Mouse (Mus musculus) embryo, embryonic 10.5 days (tissue): ENCODE measurements around the gene Tnfsf8.
A peak's percentile ranks its signal among the peaks of the same experiment; 100 is the strongest.

Experiments used
- DNase-seq: peaks from one replicate; pipeline ENCODE4 v3.0.0-alpha.2; 2015; ENCODE audit warnings: low spot score

The Tnfsf8 gene

DNA sequence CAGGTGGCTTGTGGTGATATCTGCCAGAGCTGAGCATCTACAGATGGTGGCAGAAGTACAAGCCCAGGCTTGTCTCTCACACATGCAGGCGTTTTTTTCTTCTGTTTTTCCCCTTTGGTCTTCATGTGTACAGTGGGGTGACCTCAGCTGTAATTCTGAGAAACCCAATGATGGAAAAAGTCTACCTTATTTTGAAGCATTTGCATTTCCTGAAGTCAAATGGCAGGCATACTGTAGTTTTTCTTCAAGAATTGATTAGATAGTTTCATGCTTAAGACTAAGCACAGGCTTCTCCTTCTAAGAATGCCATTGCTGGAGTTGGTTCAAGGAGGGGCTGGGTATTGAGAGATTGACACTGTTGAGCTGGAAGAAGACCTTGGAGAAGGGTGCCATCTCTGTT lies 18.9 kb downstream of the Tnfsf8 start:
- no peak for DNase-seq

- peak; percentile 53 for DNase-seq
Observed at GRCm38 (mm10) chr4:63840457-63840856, 20.7 kb downstream of the Tnfsf8 start.

DNA sequence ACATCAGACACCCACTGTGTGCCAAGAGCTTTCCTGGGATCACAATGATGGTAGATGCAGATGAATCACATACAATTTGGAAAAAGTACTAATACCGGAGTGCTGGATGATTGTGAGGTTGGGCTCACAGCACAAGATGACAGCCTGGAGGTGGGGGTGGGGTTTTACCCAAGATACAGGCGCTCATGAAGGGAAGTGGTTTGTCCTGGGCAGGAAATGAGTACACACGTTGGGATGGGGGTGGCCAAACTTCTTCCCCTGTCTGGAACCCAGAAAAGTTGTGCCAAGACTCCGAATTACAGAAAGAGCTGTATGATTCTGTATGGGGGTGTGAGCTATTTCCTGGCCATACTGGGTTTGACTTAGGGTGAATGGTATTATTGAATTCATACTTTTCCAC lies 38.0 kb downstream of the Tnfsf8 start:
- no peak for DNase-seq

- DNase-seq = no peak
Observed at GRCm38 (mm10) chr4:63817505-63817904, 43.6 kb downstream of the Tnfsf8 start.

DNA sequence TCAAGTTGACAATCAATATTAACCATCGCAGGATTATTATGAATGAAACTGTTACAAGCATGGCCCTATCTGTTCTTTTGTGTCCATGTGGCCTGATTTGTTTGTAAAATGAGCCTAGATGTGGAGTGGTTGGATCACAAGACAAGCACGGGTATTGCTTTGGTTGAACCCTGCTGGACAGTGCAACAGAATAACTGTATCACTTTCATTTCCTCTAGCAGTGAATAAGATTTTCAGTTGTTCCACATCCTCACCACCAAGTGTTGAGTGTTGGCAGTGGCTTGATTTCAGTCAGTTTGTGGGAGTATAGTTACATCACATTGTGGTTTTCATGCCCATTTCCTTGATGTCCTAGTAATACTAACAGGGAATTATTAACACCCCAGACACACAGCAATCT lies 45.5 kb downstream of the Tnfsf8 start:
- DNase-seq = no peak

- DNase-seq = no peak
Observed at GRCm38 (mm10) chr4:63798083-63798482, 63.1 kb downstream of the Tnfsf8 start.

GRCm38 (mm10) chr4:63796527-63796926 lies 64.6 kb downstream of the Tnfsf8 start:
- no peak for DNase-seq

- no peak for DNase-seq
Observed at GRCm38 (mm10) chr4:63792328-63792727, 68.8 kb downstream of the Tnfsf8 start.

- DNase-seq = no peak
Observed at GRCm38 (mm10) chr4:63785466-63785865, 75.7 kb downstream of the Tnfsf8 start.

- DNase-seq = no peak
Observed at GRCm38 (mm10) chr4:63783826-63784225, 77.3 kb downstream of the Tnfsf8 start.

DNA sequence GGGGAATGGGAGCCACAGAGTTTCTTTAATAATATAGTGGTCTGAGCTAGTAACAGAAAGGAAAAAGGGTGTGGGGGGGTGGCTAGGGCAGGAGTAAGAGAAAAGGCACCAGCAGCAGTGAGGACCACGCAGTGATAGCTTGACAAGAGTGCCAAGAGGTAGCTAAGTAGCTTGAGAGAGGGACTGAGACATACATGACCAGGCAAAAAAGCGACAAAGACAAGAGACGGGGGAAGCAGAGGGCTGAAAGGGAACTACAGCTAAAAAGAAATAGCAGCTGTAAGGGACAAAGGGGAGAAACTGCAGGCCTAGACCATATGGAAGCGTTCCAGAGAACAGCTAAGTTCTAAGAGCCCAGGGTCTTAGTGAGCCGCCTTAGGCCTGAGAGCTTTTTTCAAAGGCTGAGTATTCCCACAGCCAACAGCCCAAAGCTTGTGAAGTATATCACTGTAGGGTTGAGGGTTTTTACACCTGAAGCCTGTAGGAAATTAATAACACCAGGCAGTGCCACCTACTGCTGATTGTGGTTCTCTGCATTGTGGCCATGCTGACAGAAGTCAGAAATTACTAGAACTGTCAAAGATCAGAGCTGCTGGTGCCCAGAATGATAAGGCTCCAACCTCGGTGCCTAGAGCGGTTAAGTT lies 78.1 kb downstream of the Tnfsf8 start:
- DNase-seq = no peak
